Comparison of ENCODE assay signal across 8 mouse cellular contexts in the genomic region with DNA sequence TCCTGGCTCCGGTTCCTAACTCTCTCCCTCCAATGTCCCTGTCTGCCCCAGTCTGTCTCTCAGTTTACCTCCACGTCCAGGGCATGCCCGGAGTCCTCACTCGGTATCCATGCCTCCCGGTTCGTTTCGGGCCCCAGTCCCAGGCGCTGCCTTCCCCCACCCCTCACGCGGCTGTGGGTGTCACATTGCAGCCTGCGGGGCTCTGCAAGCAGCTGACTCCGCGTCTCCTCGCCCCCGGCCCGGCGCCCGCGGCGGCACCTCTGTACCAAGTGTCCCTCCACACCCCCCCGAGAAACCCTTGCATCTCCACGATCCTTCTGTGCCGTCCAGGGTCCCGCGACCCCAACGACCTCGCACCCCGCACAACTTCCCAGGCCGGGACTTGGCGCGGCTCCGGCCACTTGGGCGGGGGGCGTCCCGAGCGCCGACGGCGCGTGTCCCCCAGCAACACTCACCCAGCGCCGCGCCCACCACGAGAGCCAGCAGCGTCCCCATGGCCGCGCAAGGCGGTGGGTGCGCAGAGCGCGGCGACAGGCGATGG. TPM values are rescaled to one million over a fixed set of nuclear protein-coding genes. Genes with fewer than 3 reads are reported as not detected.
DNase-seq lines count a peak whose midpoint lies in the region; ATAC-seq lines count a peak whose summit lies in the region.

No protein-coding gene starts in this region.

- H3K27ac ChIP-seq in kidney, embryonic 14.5 days (ENCODE audit: low read depth, low read length) = no peak overlapping the region
- H3K27ac ChIP-seq in forebrain, embryonic 10.5 days = peak overlapping the region; percentile 58; the same call in 1 of the 2 replicates
- no peak overlapping the region for H3K27ac ChIP-seq in intestine, embryonic 15.5 days
- H3K27ac ChIP-seq in neural tube, embryonic 11.5 days (ENCODE audit: low read depth, low read length) = no peak overlapping the region

- WGBS in kidney, embryonic 14.5 days = 2% methylated on average over 40 of the region's 53 CpGs
- WGBS in forebrain, embryonic 10.5 days = 1% methylated on average over 53 of the region's 53 CpGs
- WGBS in intestine, embryonic 15.5 days = under 1% methylated on average over 53 of the region's 53 CpGs
- 2% methylated on average over 35 of the region's 53 CpGs for WGBS in neural tube, embryonic 11.5 days

- H3K36me3 ChIP-seq in kidney, embryonic 14.5 days (ENCODE audit: control insufficient read depth, insufficient read depth, low read length) = peaks cover 28% of the 10 kb centered on the region
- H3K36me3 ChIP-seq in forebrain, embryonic 10.5 days (replicated peaks) = peaks cover 33% of the 10 kb centered on the region
- peaks cover 12% of the 10 kb centered on the region; the same call in 1 of the 2 replicates for H3K36me3 ChIP-seq in intestine, embryonic 15.5 days
- peaks cover 16% of the 10 kb centered on the region for H3K36me3 ChIP-seq in neural tube, embryonic 11.5 days (ENCODE audit: control insufficient read depth, insufficient read depth, low read length)

- no peaks in the 10 kb centered on the region for H3K9me3 ChIP-seq in kidney, embryonic 14.5 days (ENCODE audit: control insufficient read depth, low read length)
- H3K9me3 ChIP-seq in forebrain, embryonic 10.5 days = no peaks in the 10 kb centered on the region
- no peaks in the 10 kb centered on the region for H3K9me3 ChIP-seq in intestine, embryonic 15.5 days
- no peaks in the 10 kb centered on the region for H3K9me3 ChIP-seq in neural tube, embryonic 11.5 days (ENCODE audit: control insufficient read depth, low read length)

- H3K4me2 ChIP-seq in kidney, embryonic 14.5 days (replicated peaks; ENCODE audit: low read depth, low read length) = peak overlapping the region; percentile 99
- H3K4me2 ChIP-seq in intestine, embryonic 15.5 days (replicated peaks) = peak overlapping the region; percentile 99
- H3K4me2 ChIP-seq in neural tube, embryonic 11.5 days (ENCODE audit: low read depth) = peak overlapping the region; percentile 62

- ATAC-seq in kidney, embryonic 14.5 days (ENCODE audit: low FRiP score, low TSS enrichment) = peak; percentile 15
- ATAC-seq in intestine, embryonic 15.5 days = peak; percentile 9; the same call in 1 of the 2 replicates
- no peak for ATAC-seq in neural tube, embryonic 11.5 days (ENCODE audit: insufficient read depth, low FRiP score, low TSS enrichment)
- ATAC-seq in granulocyte monocyte progenitor cell, adult 5-6 weeks (replicated peaks; ENCODE audit: poor library complexity, severe bottlenecking) = no peak

- H3K27me3 ChIP-seq in kidney, embryonic 14.5 days (ENCODE audit: control insufficient read depth, insufficient read depth, low read length) = peaks cover 33% of the 10 kb centered on the region
- peaks cover 55% of the 10 kb centered on the region for H3K27me3 ChIP-seq in forebrain, embryonic 10.5 days (ENCODE audit: poor library complexity, severe bottlenecking)
- H3K27me3 ChIP-seq in intestine, embryonic 15.5 days (replicated peaks) = peaks cover 30% of the 10 kb centered on the region
- H3K27me3 ChIP-seq in neural tube, embryonic 11.5 days (ENCODE audit: control insufficient read depth, insufficient read depth, low read length) = peaks cover 31% of the 10 kb centered on the region

- H3K4me1 ChIP-seq in kidney, embryonic 14.5 days (ENCODE audit: control insufficient read depth, insufficient read depth, low read length) = peaks cover 10% of the 10 kb centered on the region
- peaks cover 17% of the 10 kb centered on the region for H3K4me1 ChIP-seq in forebrain, embryonic 10.5 days
- peaks cover 13% of the 10 kb centered on the region; the same call in 1 of the 2 replicates for H3K4me1 ChIP-seq in intestine, embryonic 15.5 days (replicated peaks)
- 0 out of 2 replicates have a peak, but pooled peaks cover 9% of the 10 kb centered on the region for H3K4me1 ChIP-seq in neural tube, embryonic 11.5 days (ENCODE audit: control insufficient read depth, insufficient read depth, low read length)

- H3K4me3 ChIP-seq in kidney, embryonic 14.5 days (ENCODE audit: low read length) = peak overlapping the region; percentile 58
- peak overlapping the region; percentile 62 for H3K4me3 ChIP-seq in forebrain, embryonic 10.5 days
- peak overlapping the region; percentile 60 for H3K4me3 ChIP-seq in intestine, embryonic 15.5 days (replicated peaks)
- H3K4me3 ChIP-seq in neural tube, embryonic 11.5 days (ENCODE audit: low read depth, low read length) = peak overlapping the region; percentile 49

- DNase-seq in kidney, postnatal 14 days = no peak
- DNase-seq in ZHBTc4 (ENCODE audit: low read depth, low spot score) = peak; percentile 53
- DNase-seq in forebrain, embryonic 10.5 days (ENCODE audit: extremely low spot score, low spot score) = no peak
- DNase-seq in neural tube, embryonic 11.5 days (ENCODE audit: low spot score) = peak; percentile 23
- DNase-seq in ovary, postnatal 36 days (ENCODE audit: low spot score) = no peak

- peak overlapping the region; percentile 58; the same call in 1 of the 2 replicates for H3K9ac ChIP-seq in kidney, embryonic 14.5 days (ENCODE audit: low read depth, low read length)
- peak overlapping the region; percentile 49 for H3K9ac ChIP-seq in intestine, embryonic 15.5 days
- H3K9ac ChIP-seq in neural tube, embryonic 11.5 days (ENCODE audit: low read length) = peak overlapping the region; percentile 35

RNA-seq across cellular contexts. Expression of a gene that starts 0.5 kb away (rescaled TPM):
- polyA plus RNA-seq in kidney, embryonic 14.5 days (2014; fragmentation: Nextera tagmentation; extraction: Ambion mirVana) = 1.0 and 1.6 TPM in 2 replicates
- 0.25 and 0.55 TPM in 2 replicates for polyA plus RNA-seq in forebrain, embryonic 10.5 days (2016; fragmentation: Nextera tagmentation; extraction: Ambion mirVana)
- 1.6 and 1.8 TPM in 2 replicates for polyA plus RNA-seq in intestine, embryonic 15.5 days (2015; fragmentation: Nextera tagmentation; extraction: Ambion mirVana)
- 0.65 and 0.94 TPM in 2 replicates for polyA plus RNA-seq in neural tube, embryonic 11.5 days (2014; fragmentation: Nextera tagmentation; extraction: Ambion mirVana)
- total RNA-seq in granulocyte monocyte progenitor cell, adult 5-6 weeks (2014; fragmentation: Nextera tagmentation) = not detected in 2 replicates
- not detected in 2 replicates for total RNA-seq in granulocyte monocyte progenitor cell, adult 5-6 weeks (2017)

RNA-seq across cellular contexts. Expression of a gene that starts 11.2 kb away (rescaled TPM):
- 26.4 and 27.5 TPM in 2 replicates for polyA plus RNA-seq in kidney, embryonic 14.5 days (2014; fragmentation: Nextera tagmentation; extraction: Ambion mirVana)
- polyA plus RNA-seq in forebrain, embryonic 10.5 days (2016; fragmentation: Nextera tagmentation; extraction: Ambion mirVana) = 1.4 and 1.9 TPM in 2 replicates
- polyA plus RNA-seq in intestine, embryonic 15.5 days (2015; fragmentation: Nextera tagmentation; extraction: Ambion mirVana) = 37.9 and 47.0 TPM in 2 replicates
- polyA plus RNA-seq in neural tube, embryonic 11.5 days (2014; fragmentation: Nextera tagmentation; extraction: Ambion mirVana) = 1.6 TPM in 2 replicates
- 11.1 TPM in 1 of 2 replicates, not detected in the other for total RNA-seq in granulocyte monocyte progenitor cell, adult 5-6 weeks (2014; fragmentation: Nextera tagmentation)
- not detected in 2 replicates for total RNA-seq in granulocyte monocyte progenitor cell, adult 5-6 weeks (2017)

RNA-seq across cellular contexts. Expression of a gene that starts 29.4 kb away (rescaled TPM):
- polyA plus RNA-seq in kidney, embryonic 14.5 days (2014; fragmentation: Nextera tagmentation; extraction: Ambion mirVana) = 50.3 and 61.9 TPM in 2 replicates
- 74.5 and 79.7 TPM in 2 replicates for polyA plus RNA-seq in forebrain, embryonic 10.5 days (2016; fragmentation: Nextera tagmentation; extraction: Ambion mirVana)
- polyA plus RNA-seq in intestine, embryonic 15.5 days (2015; fragmentation: Nextera tagmentation; extraction: Ambion mirVana) = 41.6 and 44.2 TPM in 2 replicates
- polyA plus RNA-seq in neural tube, embryonic 11.5 days (2014; fragmentation: Nextera tagmentation; extraction: Ambion mirVana) = 144 and 159 TPM in 2 replicates
- total RNA-seq in granulocyte monocyte progenitor cell, adult 5-6 weeks (2014; fragmentation: Nextera tagmentation) = 59.3 and 77.5 TPM in 2 replicates
- 21.2 and 36.5 TPM in 2 replicates for total RNA-seq in granulocyte monocyte progenitor cell, adult 5-6 weeks (2017)

RNA-seq across cellular contexts. Expression of a gene that starts 49.8 kb away (rescaled TPM):
- polyA plus RNA-seq in kidney, embryonic 14.5 days (2014; fragmentation: Nextera tagmentation; extraction: Ambion mirVana) = 13.4 and 18.2 TPM in 2 replicates
- polyA plus RNA-seq in forebrain, embryonic 10.5 days (2016; fragmentation: Nextera tagmentation; extraction: Ambion mirVana) = 1.9 and 2.8 TPM in 2 replicates
- polyA plus RNA-seq in intestine, embryonic 15.5 days (2015; fragmentation: Nextera tagmentation; extraction: Ambion mirVana) = 70.8 and 77.4 TPM in 2 replicates
- polyA plus RNA-seq in neural tube, embryonic 11.5 days (2014; fragmentation: Nextera tagmentation; extraction: Ambion mirVana) = 6.0 and 7.7 TPM in 2 replicates
- not detected in 2 replicates for total RNA-seq in granulocyte monocyte progenitor cell, adult 5-6 weeks (2014; fragmentation: Nextera tagmentation)
- not detected in 2 replicates for total RNA-seq in granulocyte monocyte progenitor cell, adult 5-6 weeks (2017)

Comparison
In these comparisons a context has a peak if more than half of its experiments do, and no peak if none do; other contexts are left out.
1. ATAC-seq: peak in kidney, embryonic 14.5 days (single experiment) and intestine, embryonic 15.5 days (single experiment); none in neural tube, embryonic 11.5 days (single experiment) and granulocyte monocyte progenitor cell, adult 5-6 weeks (single experiment).
2. DNase-seq: peak in ZHBTc4 (single experiment) and neural tube, embryonic 11.5 days (single experiment); none in kidney, postnatal 14 days (single experiment), forebrain, embryonic 10.5 days (single experiment) and ovary, postnatal 36 days (single experiment).
3. Peak in every context shown above with its lines, with median percentiles within 50 percentile points of each other: H3K4me2 ChIP-seq, H3K4me3 ChIP-seq and H3K9ac ChIP-seq.